Mouse (Mus musculus) stomach, postnatal 0 days (tissue): ENCODE data around the gene Sytl1. TPM values are rescaled to one million over a fixed set of nuclear protein-coding genes. Genes with fewer than 3 reads are reported as not detected.
A peak's percentile ranks its signal among the peaks of the same experiment; 100 is the strongest.

Experiments
- ATAC-seq: fragments of 200-750 bp; cut with Nextera tagmentation; 2 replicates; pipeline ENCODE4 v1.8.0; 2017; ENCODE audit not compliant: low FRiP score, low TSS enrichment
- DNase-seq: peaks from one replicate; pipeline ENCODE4 v3.0.0-alpha.2; 2016; ENCODE audit warnings: low spot score
- H3K27ac ChIP-seq: fragments of 300-500 bp; sonication (generic); replicated peaks from 2 replicates; pipeline ENCODE4 v1.5.1; 2014; ENCODE audit warnings: mild to moderate bottlenecking, control low read depth
- H3K27me3 ChIP-seq: fragments of 300-500 bp; sonication (generic); 2 replicates; pipeline ENCODE4 v1.6.1; 2014; ENCODE audit warnings: low read length; ENCODE audit not compliant: control insufficient read depth, insufficient read depth
- H3K36me3 ChIP-seq: fragments of 300-500 bp; sonication (generic); 2 replicates; pipeline ENCODE4 v1.6.1; 2014; ENCODE audit warnings: low read length, mixed read lengths; ENCODE audit not compliant: control insufficient read depth, insufficient read depth
- H3K4me1 ChIP-seq: fragments of 300-500 bp; sonication (generic); replicated peaks from 2 replicates; pipeline ENCODE4 v1.6.1; 2014; ENCODE audit warnings: antibody characterized with exemption; ENCODE audit not compliant: control insufficient read depth, insufficient read depth
- H3K4me2 ChIP-seq: fragments of 300-500 bp; sonication (generic); replicated peaks from 2 replicates; pipeline ENCODE4 v1.6.1; 2014; ENCODE audit warnings: low read depth, mild to moderate bottlenecking, control low read depth, moderate library complexity
- H3K4me3 ChIP-seq: fragments of 300-500 bp; sonication (generic); 2 replicates; pipeline ENCODE4 v1.5.1; 2014; ENCODE audit warnings: low read depth, low read length, control low read depth
- H3K9ac ChIP-seq: fragments of 300-500 bp; sonication (generic); 2 replicates; pipeline ENCODE4 v1.6.1; 2014; ENCODE audit warnings: mild to moderate bottlenecking, low read length, control low read depth, mixed read lengths
- H3K9me3 ChIP-seq: fragments of 300-500 bp; sonication (generic); 2 replicates; pipeline ENCODE4 v1.6.1; 2016; ENCODE audit warnings: low read length; ENCODE audit not compliant: control insufficient read depth
- CTCF ChIP-seq: IDR thresholded peaks from 2 replicates; pipeline ENCODE4 v1.5.1; 2016; ENCODE audit warnings: antibody characterized with exemption, low read depth, mild to moderate bottlenecking, moderate library complexity
- EP300 ChIP-seq: optimal IDR thresholded peaks from 2 replicates; pipeline ENCODE3; 2016; ENCODE audit warnings: antibody characterized with exemption
- WGBS: fragments of 180-500 bp; shearing (Covaris S2); extraction: QIAGEN DNeasy Blood & Tissue Kit; methylation state at CpG from one replicate; pipeline ENCODE4 v1.1.7; 2014; 5-methylcytosine and 5-hydroxymethylcytosine counted together
- polyA plus RNA-seq: library from polyadenylated mRNA; unstranded; fragments of >200 nt; fragmentation: Nextera tagmentation; extraction: Ambion mirVana; gene quantifications from 2 replicates; pipeline ENCODE4 v1.2.1, GENCODE M21; 2015

The Sytl1 gene
- polyA plus RNA-seq, 1 experiment from 2014 or later = 93.5 TPM

GRCm38 (mm10) chr4:133277104-133278026, 14.5 kb upstream of the Sytl1 start, which contains the start of gene Tmem222:
TSS of gene Tmem222 (minus strand) at chr4:133277792.
- no peaks in the 10 kb centered on the region; the same call in none of the 2 replicates for H3K4me1 ChIP-seq
- H3K9me3 ChIP-seq = no peaks in the 10 kb centered on the region
- peak; percentile 95 for DNase-seq
- under 1% methylated on average over 73 of the region's 73 CpGs for WGBS
- peak within 1 kb of the TSS; percentile 93 for H3K27ac ChIP-seq
- H3K27me3 ChIP-seq = no peaks in the 10 kb centered on the region
- peak; percentile 97 for ATAC-seq
- no peaks in the 10 kb centered on the region for H3K36me3 ChIP-seq
- H3K9ac ChIP-seq = peak within 1 kb of the TSS; percentile 88
- H3K4me2 ChIP-seq = peak within 1 kb of the TSS; percentile 77
- no peak for TF ChIP-seq EP300
- H3K4me3 ChIP-seq = peak within 1 kb of the TSS; percentile 89

- Histone ChIP-seq H3K4me2 (no peak overlapping the region), H3K27ac (no peak overlapping the region), H3K9ac (no peak overlapping the region), H3K4me1 (no peaks in the 10 kb centered on the region), H3K4me3 (no peak overlapping the region), H3K27me3 (no peaks in the 10 kb centered on the region), H3K36me3 (peaks cover 23% of the 10 kb centered on the region), H3K9me3 (no peaks in the 10 kb centered on the region)
- no peak for TF ChIP-seq CTCF
- TF ChIP-seq EP300 = no peak
- DNase-seq = no peak
- no peak for ATAC-seq
- 84% methylated on average over 9 of the region's 9 CpGs for WGBS
Measured at GRCm38 (mm10) chr4:133270929-133271328, 8.0 kb upstream of the Sytl1 start.

GRCm38 (mm10) chr4:133269596-133269995, 6.7 kb upstream of the Sytl1 start:
- TF ChIP-seq EP300 (no peak), CTCF (no peak)
- WGBS = 75% methylated on average over 3 of the region's 3 CpGs
- H3K27ac ChIP-seq = no peak overlapping the region
- no peaks in the 10 kb centered on the region for H3K4me1 ChIP-seq
- H3K4me2 ChIP-seq = no peak overlapping the region
- ATAC-seq = no peak
- no peak for DNase-seq
- H3K27me3 ChIP-seq = no peaks in the 10 kb centered on the region
- no peak overlapping the region for H3K9ac ChIP-seq
- H3K36me3 ChIP-seq = peaks cover 23% of the 10 kb centered on the region
- H3K4me3 ChIP-seq = no peak overlapping the region
- no peaks in the 10 kb centered on the region for H3K9me3 ChIP-seq

GRCm38 (mm10) chr4:133268931-133269330, 6.0 kb upstream of the Sytl1 start:
- WGBS = 94% methylated on average over 3 of the region's 3 CpGs
- Histone ChIP-seq H3K27ac (no peak overlapping the region), H3K4me3 (no peak overlapping the region), H3K9me3 (no peaks in the 10 kb centered on the region), H3K9ac (no peak overlapping the region), H3K36me3 (peaks cover 23% of the 10 kb centered on the region), H3K27me3 (no peaks in the 10 kb centered on the region), H3K4me2 (no peak overlapping the region), H3K4me1 (no peaks in the 10 kb centered on the region)
- DNase-seq (no peak), ATAC-seq (no peak)
- TF ChIP-seq EP300 (no peak), CTCF (no peak)

GRCm38 (mm10) chr4:133266248-133266880, 3.5 kb upstream of the Sytl1 start:
- H3K36me3 ChIP-seq = peaks cover 23% of the 10 kb centered on the region

More at GRCm38 (mm10) chr4:133266248-133266880, 3.5 kb upstream of the Sytl1 start:
- Histone ChIP-seq H3K9me3 (no peaks in the 10 kb centered on the region), H3K4me2 (no peak overlapping the region), H3K4me1 (no peaks in the 10 kb centered on the region), H3K27ac (no peak overlapping the region), H3K27me3 (no peaks in the 10 kb centered on the region), H3K9ac (no peak overlapping the region; the same call in 1 of the 2 replicates), H3K4me3 (no peak overlapping the region)
- DNase-seq (no peak), ATAC-seq (no peak)
- TF ChIP-seq EP300 (no peak), CTCF (no peak)
- WGBS = 90% methylated on average over 12 of the region's 12 CpGs
